Mouse (Mus musculus): ENCODE measurements around the gene Kpna7. TPM values are rescaled to one million over a fixed set of nuclear protein-coding genes. Genes with fewer than 3 reads are reported as not detected.

Gene Kpna7
- total and polyA plus RNA-seq, 3 experiments = 0.35 to 2.2 TPM; not detected in 1

GRCm38 (mm10) chr5:145114606-145115473 lies 31.0 kb upstream of the Kpna7 start (continued):
- TF ChIP-seq ZC3H11A (IDR thresholded peaks at IDR 0.05; ENCODE audit: low read depth, low read length) (no peak), CTCF (IDR thresholded peaks at IDR 0.05 in 2 of 3, conservative IDR thresholded peaks at IDR 0.05 in 1 of 3; ENCODE audit: control insufficient read depth in 1 of 3, insufficient read depth in 1 of 3, low read depth in 2 of 3, low read length in 3 of 3, poor library complexity in 1 of 3, severe bottlenecking in 1 of 3) (no peak), UBTF (IDR thresholded peaks at IDR 0.05; ENCODE audit: borderline replicate concordance, insufficient read depth, low read depth, low read length) (peak; percentile 78; the same call in 1 of the 2 replicates), MAX (IDR thresholded peaks at IDR 0.05; ENCODE audit: low read length) (peak; percentile 71; the same call in 1 of the 2 replicates), NRF1 (IDR thresholded peaks at IDR 0.05; ENCODE audit: insufficient read depth, low read depth, low read length, poor library complexity, severe bottlenecking) (no peak), SMC3 (IDR thresholded peaks at IDR 0.05; ENCODE audit: low read depth, low read length) (no peak), CHD2 (IDR thresholded peaks at IDR 0.05; ENCODE audit: low read length) (no peak), EP300 (IDR thresholded peaks at IDR 0.05; ENCODE audit: low read depth in 1 of 2, low read length in 2 of 2) (peak; percentile 33 to 51; a peak in 2 of 4 replicates), GABPA (IDR thresholded peaks at IDR 0.05; ENCODE audit: low read depth, low read length) (no peak), ZKSCAN1 (IDR thresholded peaks at IDR 0.05; ENCODE audit: low read depth, low read length) (no peak), USF1 (IDR thresholded peaks at IDR 0.05; ENCODE audit: low read depth, low read length) (peak; percentile 59), TBP (IDR thresholded peaks at IDR 0.05; ENCODE audit: low read depth, low read length) (no peak), SIN3A (IDR thresholded peaks at IDR 0.05; ENCODE audit: low read length) (no peak; the same call in none of the 2 replicates), RCOR1 (IDR thresholded peaks at IDR 0.05; ENCODE audit: low read depth, low read length) (peak; percentile 61), ETS1 (IDR thresholded peaks at IDR 0.05; ENCODE audit: low read depth, low read length) (peak; percentile 54), KAT2A (conservative IDR thresholded peaks at IDR 0.05; ENCODE audit: low read depth, low read length) (no peak)

GRCm38 (mm10) chr5:145114071-145114605 lies 30.3 kb upstream of the Kpna7 start, which contains the start of gene Arpc1b:
Arpc1b (plus strand) TSS chr5:145114215.
- Histone ChIP-seq H3K9ac (ENCODE audit: control insufficient read depth, low read depth, low read length, poor library complexity, severe bottlenecking) (peak within 1 kb of the TSS; percentile 82), H3K4me1 (ENCODE audit: control insufficient read depth in 1 of 2, insufficient read depth in 2 of 2, low read length in 2 of 2) (peaks cover 4 to 18% of the 10 kb centered on the region in 2 experiments; a peak in 3 of 4 replicates), H3K27ac (ENCODE audit: control insufficient read depth, low read depth, low read length) (peak within 1 kb of the TSS; percentile 97), H3K4me3 (ENCODE audit: control insufficient read depth in 1 of 2, insufficient read depth in 1 of 2, low read depth in 2 of 2, low read length in 2 of 2) (peak within 1 kb of the TSS; percentile 89 to 98), H3K27me3 (ENCODE audit: control insufficient read depth in 1 of 2, insufficient read depth in 2 of 2, low read length in 2 of 2) (no peaks in the 10 kb centered on the region), H3K79me2 (ENCODE audit: control insufficient read depth, insufficient read depth, low read length, poor library complexity) (peaks cover 42% of the 10 kb centered on the region), H3K36me3 (ENCODE audit: control insufficient read depth in 1 of 2, insufficient read depth in 2 of 2, low read length in 2 of 2) (peaks cover 3 to 13% of the 10 kb centered on the region in 2 experiments), H3K9me3 (replicated peaks; ENCODE audit: insufficient read depth, low read length) (no peaks in the 10 kb centered on the region)
- peak; percentile 82 for DNase-seq (ENCODE audit: low read depth, low spot score)
- TF ChIP-seq NRF1 (IDR thresholded peaks at IDR 0.05; ENCODE audit: insufficient read depth, low read depth, low read length, poor library complexity, severe bottlenecking) (peak; percentile 40; the same call in 1 of the 2 replicates), MYC (IDR thresholded peaks at IDR 0.05; ENCODE audit: low read depth, low read length) (no peak), POLR2AphosphoS2 (IDR thresholded peaks at IDR 0.05; ENCODE audit: low read length) (peak; percentile 53; the same call in 1 of the 2 replicates), TBP (IDR thresholded peaks at IDR 0.05; ENCODE audit: low read depth, low read length) (no peak), RAD21 (IDR thresholded peaks at IDR 0.05; ENCODE audit: low read depth, low read length) (no peak), MYB (IDR thresholded peaks at IDR 0.05; ENCODE audit: low read depth, low read length) (no peak), TAL1 (IDR thresholded peaks at IDR 0.05; ENCODE audit: low read length) (no peak), HCFC1 (IDR thresholded peaks at IDR 0.05; ENCODE audit: low read depth, low read length) (peak; percentile 12; the same call in 1 of the 2 replicates), POLR2A (IDR thresholded peaks at IDR 0.05; ENCODE audit: control insufficient read depth in 1 of 2, insufficient read depth in 1 of 2, low read depth in 1 of 2, low read length in 2 of 2, poor library complexity in 1 of 2) (peak; percentile 85 to 88), ZNF384 (IDR thresholded peaks at IDR 0.05; ENCODE audit: low read depth, low read length) (no peak), SIN3A (IDR thresholded peaks at IDR 0.05; ENCODE audit: low read length) (0 out of 2 replicates have a peak, but pooled peaks have one; percentile 33), ELF1 (IDR thresholded peaks at IDR 0.05; ENCODE audit: low read depth, low read length) (peak; percentile 57; the same call in 1 of the 2 replicates), BHLHE40 (IDR thresholded peaks at IDR 0.05; ENCODE audit: borderline replicate concordance, low read depth, low read length) (no peak), NELFE (IDR thresholded peaks at IDR 0.05; ENCODE audit: low read depth, low read length) (peak; percentile 90)

Measured in MEL (cell line).